Mouse (Mus musculus) intestine, embryonic 14.5 days (tissue): ENCODE data around the gene Vsig10. TPM values are rescaled to one million over a fixed set of nuclear protein-coding genes. Genes with fewer than 3 reads are reported as not detected.
"Not testable (repeated sequence)": the region's sequence is repeated elsewhere in the genome, so short reads cannot be mapped to it uniquely, and the experiment has no call there.

Experiments
- ATAC-seq: fragments of 200-750 bp; cut with Nextera tagmentation; replicated peaks from 2 replicates; pipeline ENCODE4 v1.8.0; 2017; ENCODE audit warnings: low read depth, moderate number of reproducible peaks, moderate TSS enrichment, moderate library complexity; ENCODE audit not compliant: low FRiP score, low TSS enrichment
- DNase-seq: peaks from one replicate; pipeline ENCODE4 v3.0.0-alpha.2; 2018; ENCODE audit warnings: low spot score
- H3K27ac ChIP-seq: fragments of 300-500 bp; sonication (generic); 2 replicates; pipeline ENCODE4 v1.5.1; 2014; ENCODE audit warnings: low read depth, mild to moderate bottlenecking, control low read depth
- H3K27me3 ChIP-seq: fragments of 300-500 bp; sonication (generic); replicated peaks from 2 replicates; pipeline ENCODE4 v1.6.1; 2014; ENCODE audit warnings: low read length, control low read depth; ENCODE audit not compliant: control insufficient read depth, insufficient read depth
- H3K36me3 ChIP-seq: fragments of 300-500 bp; sonication (generic); 2 replicates; pipeline ENCODE4 v1.6.1; 2014; ENCODE audit warnings: low read length, control low read depth; ENCODE audit not compliant: control insufficient read depth, insufficient read depth
- H3K4me1 ChIP-seq: fragments of 300-500 bp; sonication (generic); replicated peaks from 2 replicates; pipeline ENCODE4 v1.6.1; 2014; ENCODE audit warnings: low read length, control low read depth, mixed read lengths; ENCODE audit not compliant: control insufficient read depth, insufficient read depth
- H3K4me2 ChIP-seq: fragments of 300-500 bp; sonication (generic); 2 replicates; pipeline ENCODE4 v1.6.1; 2014; ENCODE audit warnings: low read length
- H3K4me3 ChIP-seq: fragments of 300-500 bp; sonication (generic); 2 replicates; pipeline ENCODE4 v1.5.1; 2014; ENCODE audit warnings: low read depth, low read length, control low read depth, mixed read lengths
- H3K9ac ChIP-seq: fragments of 300-500 bp; sonication (generic); 2 replicates; pipeline ENCODE4 v1.6.1; 2014; ENCODE audit warnings: mild to moderate bottlenecking, low read length
- H3K9me3 ChIP-seq: fragments of 300-500 bp; sonication (generic); 2 replicates; pipeline ENCODE4 v1.6.1; 2016; ENCODE audit warnings: low read length, control low read depth; ENCODE audit not compliant: control insufficient read depth
- WGBS: fragments of 180-500 bp; shearing (Covaris S2); extraction: QIAGEN DNeasy Blood & Tissue Kit; methylation state at CpG from one replicate; pipeline ENCODE4 v1.1.7; 2014; 5-methylcytosine and 5-hydroxymethylcytosine counted together
- polyA plus RNA-seq: library from polyadenylated mRNA; unstranded; fragments of >200 nt; fragmentation: Nextera tagmentation; extraction: Ambion mirVana; gene quantifications from 2 replicates; pipeline ENCODE4 v1.2.1, GENCODE M21; 2014

Vsig10 gene
- polyA plus RNA-seq, 1 experiment from 2014 or later, result 10.0 TPM

DNA sequence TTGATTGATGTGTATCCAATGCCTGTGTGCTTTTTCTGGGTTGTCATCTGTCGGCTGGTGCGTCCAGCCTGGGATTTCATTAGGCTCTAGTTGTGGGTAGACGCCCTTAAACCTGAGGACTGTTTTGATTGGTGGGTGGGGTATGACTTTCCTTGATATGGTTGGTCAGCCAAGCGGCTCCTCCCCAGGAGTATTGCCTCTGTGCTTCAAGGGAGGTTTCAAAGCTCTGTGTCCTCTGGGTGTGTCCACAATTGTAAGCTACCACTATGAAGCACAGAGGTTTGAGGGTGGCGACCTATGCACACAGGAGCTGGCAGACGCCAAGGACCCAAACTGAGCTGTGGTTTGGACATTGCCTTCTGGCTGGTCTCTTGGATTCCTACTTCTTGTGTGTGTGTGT lies 26.3 kb upstream of the Vsig10 start:
- Histone ChIP-seq H3K9ac (no peak overlapping the region), H3K36me3 (no peaks in the 10 kb centered on the region), H3K4me1 (no peaks in the 10 kb centered on the region), H3K4me3 (no peak overlapping the region), H3K4me2 (no peak overlapping the region), H3K27ac (no peak overlapping the region), H3K9me3 (no peaks in the 10 kb centered on the region), H3K27me3 (no peaks in the 10 kb centered on the region)
- WGBS, result 74% methylated on average over 6 of the region's 6 CpGs
- DNase-seq, result no peak
- ATAC-seq, result no peak

DNA sequence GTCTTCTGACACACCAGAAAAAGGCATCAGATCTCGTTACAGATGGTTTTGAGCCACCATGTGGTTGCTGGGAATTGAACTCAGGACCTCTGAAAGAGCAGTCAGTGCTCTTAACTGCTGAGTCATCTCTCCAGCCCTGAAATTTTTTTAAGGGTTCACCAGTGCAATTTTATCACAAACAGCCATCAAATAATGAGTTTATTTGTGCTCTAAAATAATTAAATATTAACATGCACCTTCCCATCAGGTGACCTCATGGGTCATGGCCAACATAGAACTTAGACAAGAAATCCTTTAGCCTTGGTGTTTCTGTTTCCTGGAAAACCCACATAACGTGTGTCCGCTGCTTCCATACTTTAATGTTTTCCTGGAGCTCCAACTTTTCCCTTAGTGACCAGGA lies 25.1 kb upstream of the Vsig10 start:
- not testable (repeated sequence) for ATAC-seq

DNA sequence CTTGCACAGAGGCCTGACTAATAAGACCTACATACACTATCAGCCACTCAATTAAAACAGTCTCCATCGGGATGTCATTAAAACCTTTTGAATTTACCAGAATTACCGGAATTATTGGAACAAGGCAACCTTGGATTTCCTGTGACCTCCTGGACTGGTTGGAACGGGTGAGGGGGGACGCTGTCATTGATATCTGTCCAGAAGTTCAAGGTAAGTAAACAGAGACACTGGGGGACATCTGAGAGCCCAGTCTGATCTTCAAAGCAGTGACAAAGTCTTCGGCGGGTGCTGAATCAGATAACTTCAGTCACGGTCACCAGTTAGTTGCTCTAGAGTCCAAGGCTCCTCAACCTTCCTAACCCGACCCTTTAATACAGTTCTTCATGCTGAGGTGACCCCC lies 23.9 kb upstream of the Vsig10 start:
- H3K27me3 ChIP-seq, result no peaks in the 10 kb centered on the region
- H3K4me1 ChIP-seq, result no peaks in the 10 kb centered on the region
- no peak overlapping the region for H3K4me3 ChIP-seq
- no peak overlapping the region for H3K27ac ChIP-seq
- DNase-seq, result no peak
- H3K9ac ChIP-seq, result no peak overlapping the region
- no peaks in the 10 kb centered on the region for H3K36me3 ChIP-seq
- no peak overlapping the region for H3K4me2 ChIP-seq
- H3K9me3 ChIP-seq, result no peaks in the 10 kb centered on the region
- 91% methylated on average over 8 of the region's 8 CpGs for WGBS
- ATAC-seq, result no peak

More for the DNA sequence above, 25.1 kb upstream of the Vsig10 start:
- H3K9ac ChIP-seq, DNase-seq, H3K27ac ChIP-seq, H3K27me3 ChIP-seq, H3K4me1 ChIP-seq, H3K9me3 ChIP-seq, H3K4me2 ChIP-seq, H3K4me3 ChIP-seq, H3K36me3 ChIP-seq: not testable (repeated sequence)
- 87% methylated on average over 3 of the region's 3 CpGs for WGBS

DNA sequence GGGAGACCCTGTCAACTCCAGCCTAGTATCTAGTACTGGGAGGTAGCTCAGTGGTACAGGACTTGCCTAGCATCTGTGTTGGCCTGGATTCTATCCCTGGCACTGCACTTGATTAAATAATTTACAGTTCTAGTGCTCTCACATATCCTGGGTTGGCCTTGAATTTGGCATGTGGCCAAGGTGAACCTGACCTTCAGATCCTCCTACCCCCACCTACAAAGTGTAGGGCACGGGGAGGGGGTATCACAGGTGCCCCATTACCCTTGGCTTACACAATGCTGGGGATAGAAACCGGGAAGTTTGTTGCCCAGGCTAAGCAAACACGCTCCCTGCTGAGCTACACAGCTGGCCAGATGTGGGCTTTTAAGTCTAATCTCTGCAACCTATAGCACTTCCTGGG lies 16.0 kb upstream of the Vsig10 start:
- H3K27me3 ChIP-seq, result no peaks in the 10 kb centered on the region
- no peaks in the 10 kb centered on the region for H3K4me1 ChIP-seq
- no peak overlapping the region for H3K4me2 ChIP-seq
- DNase-seq, result no peak
- ATAC-seq, result no peak
- no peak overlapping the region for H3K27ac ChIP-seq
- WGBS, result 72% methylated on average over 3 of the region's 3 CpGs
- no peaks in the 10 kb centered on the region for H3K9me3 ChIP-seq
- no peaks in the 10 kb centered on the region for H3K36me3 ChIP-seq
- no peak overlapping the region for H3K4me3 ChIP-seq
- no peak overlapping the region for H3K9ac ChIP-seq

DNA sequence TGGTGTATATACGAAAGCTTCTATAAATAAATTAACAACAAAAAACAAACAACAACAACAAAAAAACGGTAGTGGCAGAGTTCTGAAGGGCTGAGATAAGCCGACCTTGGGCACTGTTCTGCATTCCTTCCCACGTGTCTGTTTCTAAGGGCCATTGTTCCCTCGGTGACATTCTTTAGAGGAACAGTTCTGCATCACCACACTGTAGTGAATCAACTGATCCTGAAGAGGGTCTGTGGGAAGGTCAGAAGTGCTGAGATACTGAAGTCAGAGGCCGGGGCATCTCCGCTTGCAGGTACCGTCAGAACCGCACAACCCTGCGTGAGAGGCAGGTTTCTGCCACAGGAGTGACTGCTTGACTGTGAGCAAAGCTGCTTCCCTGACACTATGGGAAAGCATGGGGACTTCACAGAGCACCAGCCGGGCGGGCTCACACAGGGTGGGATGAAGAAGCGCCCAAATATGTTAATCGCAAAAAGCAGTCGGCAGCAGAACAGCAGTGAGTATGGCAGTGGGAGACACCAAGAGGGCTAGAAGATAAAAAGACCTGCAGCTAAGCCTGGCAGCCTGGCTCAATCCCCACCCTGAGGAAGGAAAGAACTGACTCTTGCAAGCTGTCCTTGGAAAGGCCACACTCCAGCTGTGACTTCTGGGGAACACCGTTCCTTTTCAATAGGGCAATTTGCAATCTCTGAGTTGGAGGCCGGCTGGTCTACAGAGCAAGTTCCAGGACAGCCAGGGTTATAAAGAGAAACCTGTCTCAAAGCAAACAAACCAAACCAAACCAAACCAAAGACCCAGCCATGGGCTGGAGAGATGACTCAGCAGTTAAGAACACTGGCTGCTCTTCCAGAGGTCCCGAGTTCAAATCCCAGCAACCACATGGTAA lies 14.9 kb upstream of the Vsig10 start:
- ATAC-seq, result no peak
- no peak for DNase-seq
- H3K27me3 ChIP-seq, result no peaks in the 10 kb centered on the region
- no peak overlapping the region for H3K27ac ChIP-seq
- 58% methylated on average over 18 of the region's 18 CpGs for WGBS
- no peak overlapping the region for H3K4me3 ChIP-seq
- no peaks in the 10 kb centered on the region for H3K36me3 ChIP-seq
- no peaks in the 10 kb centered on the region for H3K9me3 ChIP-seq
- H3K4me1 ChIP-seq, result no peaks in the 10 kb centered on the region
- H3K9ac ChIP-seq, result no peak overlapping the region
- no peak overlapping the region for H3K4me2 ChIP-seq

DNA sequence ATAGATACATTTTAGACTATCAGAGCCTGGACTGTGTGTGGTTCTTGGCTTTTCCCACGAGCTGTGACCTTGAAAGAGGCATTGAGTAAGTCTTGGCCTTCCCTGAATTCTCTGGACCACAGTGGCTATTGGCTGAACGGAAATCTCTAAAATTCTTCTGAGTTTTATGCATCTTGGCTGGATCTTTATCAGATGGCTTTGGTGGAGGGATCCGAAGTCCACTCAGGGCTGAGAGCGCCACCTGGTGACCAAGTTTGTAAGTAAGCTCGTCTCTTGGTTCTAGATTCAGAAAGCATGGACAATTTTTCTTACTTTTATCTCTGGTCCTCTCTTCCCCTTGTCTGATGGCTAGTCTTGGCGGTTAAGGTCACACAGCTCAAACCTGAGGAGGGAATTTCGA lies 13.9 kb upstream of the Vsig10 start:
- ATAC-seq (no peak), DNase-seq (peak; percentile 77)
- 71% methylated on average over 7 of the region's 7 CpGs for WGBS

DNA sequence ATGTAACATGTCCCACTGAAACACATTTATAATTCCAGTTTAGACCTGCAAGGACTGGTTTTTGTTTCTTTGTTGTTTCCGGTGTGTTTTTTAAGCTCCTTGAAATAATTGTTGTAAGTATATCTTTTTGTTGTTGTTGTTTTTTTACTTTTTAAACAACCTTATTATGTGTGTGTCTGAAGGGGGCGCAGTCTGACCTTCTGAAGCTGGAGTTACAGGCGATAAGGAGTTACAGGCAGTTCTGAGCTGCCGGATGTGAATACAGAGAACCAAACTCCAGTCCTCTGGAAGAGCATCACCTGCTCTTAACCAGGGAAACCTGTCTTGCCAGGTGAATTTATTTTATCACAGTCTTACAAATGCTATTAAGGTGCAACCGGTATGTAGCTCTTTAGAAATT lies 13.1 kb upstream of the Vsig10 start:
- DNase-seq, result no peak
- H3K4me2 ChIP-seq, result no peak overlapping the region
- H3K36me3 ChIP-seq, result no peaks in the 10 kb centered on the region
- no peaks in the 10 kb centered on the region for H3K27me3 ChIP-seq
- no peak overlapping the region for H3K27ac ChIP-seq
- no peak for ATAC-seq
- H3K4me3 ChIP-seq, result no peak overlapping the region
- WGBS, result 85% methylated on average over 5 of the region's 5 CpGs
- no peaks in the 10 kb centered on the region for H3K4me1 ChIP-seq
- H3K9me3 ChIP-seq, result no peaks in the 10 kb centered on the region
- H3K9ac ChIP-seq, result no peak overlapping the region

More for the DNA sequence above, 13.9 kb upstream of the Vsig10 start:
- Histone ChIP-seq H3K9me3 (no peaks in the 10 kb centered on the region), H3K4me1 (no peaks in the 10 kb centered on the region), H3K27me3 (no peaks in the 10 kb centered on the region), H3K36me3 (no peaks in the 10 kb centered on the region), H3K4me2 (no peak overlapping the region), H3K9ac (no peak overlapping the region), H3K4me3 (no peak overlapping the region), H3K27ac (no peak overlapping the region)

DNA sequence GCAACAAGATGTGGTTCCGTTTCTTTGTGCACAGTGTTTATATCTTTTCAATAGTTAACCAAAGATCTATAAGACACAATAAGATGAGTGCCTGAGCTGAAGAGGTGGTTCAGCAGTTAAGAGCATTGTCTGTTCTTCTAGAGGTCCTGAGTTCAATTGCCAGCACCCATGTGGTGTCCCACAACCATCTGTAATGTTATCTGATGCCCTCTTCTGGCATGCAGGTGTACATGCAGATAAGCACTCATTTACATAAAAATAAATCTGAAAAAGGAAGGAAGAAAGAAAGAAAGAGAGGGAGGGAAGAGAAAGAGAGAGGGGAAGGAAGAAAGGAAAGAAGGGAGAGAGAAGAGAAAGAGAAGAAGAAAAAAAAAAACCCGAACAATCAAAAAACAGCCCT lies 12.1 kb upstream of the Vsig10 start:
- 92% methylated on average over 2 of the region's 2 CpGs for WGBS
- DNase-seq (no peak), ATAC-seq (no peak)
- no peak overlapping the region for H3K27ac ChIP-seq
- no peaks in the 10 kb centered on the region for H3K36me3 ChIP-seq
- H3K4me3 ChIP-seq, result no peak overlapping the region
- no peaks in the 10 kb centered on the region for H3K9me3 ChIP-seq
- no peaks in the 10 kb centered on the region for H3K27me3 ChIP-seq
- no peaks in the 10 kb centered on the region for H3K4me1 ChIP-seq
- no peak overlapping the region for H3K9ac ChIP-seq
- no peak overlapping the region for H3K4me2 ChIP-seq

DNA sequence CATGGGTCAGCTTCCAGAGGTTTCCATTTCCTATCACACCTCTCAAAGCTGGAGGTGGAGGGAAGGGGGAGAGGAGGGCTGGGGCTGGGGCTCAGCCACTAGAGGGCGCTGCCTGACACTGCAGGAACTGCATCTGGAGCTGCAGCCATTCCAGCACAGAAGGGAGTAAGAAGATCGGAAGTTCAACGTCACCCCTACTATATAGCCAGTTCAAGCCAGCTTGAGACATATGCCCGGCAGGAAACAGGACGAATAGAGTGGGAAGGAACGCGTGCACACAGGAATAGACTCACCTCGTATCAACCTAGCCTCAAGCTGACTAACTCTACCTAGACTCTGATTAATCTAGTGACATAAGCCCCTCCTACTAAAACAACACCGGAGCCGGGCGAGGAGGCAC lies 11.2 kb upstream of the Vsig10 start:
- 41% methylated on average over 11 of the region's 11 CpGs for WGBS
- ATAC-seq, result peak; percentile 24; the same call in 1 of the 2 replicates

More for the DNA sequence above, 11.2 kb upstream of the Vsig10 start:
- no peaks in the 10 kb centered on the region for H3K9me3 ChIP-seq
- peak; percentile 82 for DNase-seq
- H3K27ac ChIP-seq, result no peak overlapping the region
- H3K4me2 ChIP-seq, result no peak overlapping the region
- no peak overlapping the region for H3K4me3 ChIP-seq
- no peaks in the 10 kb centered on the region for H3K36me3 ChIP-seq
- no peak overlapping the region for H3K9ac ChIP-seq
- H3K4me1 ChIP-seq, result no peaks in the 10 kb centered on the region
- H3K27me3 ChIP-seq, result no peaks in the 10 kb centered on the region
